Mouse (Mus musculus) MEL (cell line): ENCODE measurements at regions not wholly inside any gene's neighbourhood (a gene's known extent, or its start where the extent isn't known, plus 50 kb on each side); places are given as distances from the start of the nearest gene placed in this dataset.

Experiments
- DNase-seq: peaks from one replicate; pipeline ENCODE4 v3.0.0; 2011; ENCODE audit warnings: low read depth, low spot score
- H3K27ac ChIP-seq: 2 replicates; pipeline ENCODE4 v1.5.1; 2012; ENCODE audit warnings: low read depth, mild to moderate bottlenecking, control low read depth, low read length, moderate library complexity; ENCODE audit not compliant: control insufficient read depth
- H3K27me3 ChIP-seq, 2 experiments: fragments of 150-350 bp in 1 of 2; sonication (generic) in 1 of 2; 2 replicates each; pipeline ENCODE4 v1.6.1; 2012; ENCODE audit warnings: low read length in 2 of 2, mild to moderate bottlenecking in 2 of 2, improper control_type of control experiment in 1 of 2, moderate library complexity in 1 of 2; ENCODE audit not compliant: insufficient read depth in 2 of 2, control insufficient read depth in 1 of 2
- H3K36me3 ChIP-seq, 2 experiments: 2 replicates each; pipeline ENCODE4 v1.6.1; 2012 to 2014; ENCODE audit warnings: low read length in 2 of 2, improper control_type of control experiment in 1 of 2, inconsistent platforms in 1 of 2, mild to moderate bottlenecking in 1 of 2; ENCODE audit not compliant: insufficient read depth in 2 of 2, control insufficient read depth in 1 of 2
- H3K4me1 ChIP-seq, 2 experiments: fragments of 150-350 bp in 1 of 2; sonication (generic) in 1 of 2; 2 replicates each; pipeline ENCODE4 v1.6.1; 2012; ENCODE audit warnings: low read length in 2 of 2, improper control_type of control experiment in 1 of 2, mild to moderate bottlenecking in 1 of 2; ENCODE audit not compliant: insufficient read depth in 2 of 2, control insufficient read depth in 1 of 2
- H3K4me3 ChIP-seq, 2 experiments: fragments of 150-350 bp in 1 of 2; sonication (generic) in 1 of 2; 2 replicates each; pipeline ENCODE4 v1.5.1; 2012; ENCODE audit warnings: low read depth in 2 of 2, low read length in 2 of 2, mild to moderate bottlenecking in 2 of 2, moderate library complexity in 2 of 2, control low read depth in 1 of 2, improper control_type of control experiment in 1 of 2; ENCODE audit not compliant: control insufficient read depth in 1 of 2, insufficient read depth in 1 of 2
- H3K79me2 ChIP-seq: 2 replicates; pipeline ENCODE4 v1.6.1; 2012; ENCODE audit warnings: mild to moderate bottlenecking, low read length, moderate library complexity; ENCODE audit not compliant: control insufficient read depth, poor library complexity, insufficient read depth
- H3K9ac ChIP-seq: 2 replicates; pipeline ENCODE4 v1.6.1; 2012; ENCODE audit warnings: low read depth, mild to moderate bottlenecking, control low read depth, low read length, moderate library complexity; ENCODE audit not compliant: control insufficient read depth, poor library complexity, severe bottlenecking
- H3K9me3 ChIP-seq: fragments of 150-350 bp; sonication (generic); replicated peaks from 2 replicates; pipeline ENCODE4 v1.6.1; 2012; ENCODE audit warnings: mild to moderate bottlenecking, low read length, improper control_type of control experiment, moderate library complexity; ENCODE audit not compliant: insufficient read depth
- BHLHE40 ChIP-seq: IDR thresholded peaks from 2 replicates; pipeline ENCODE4 v1.6.1; 2012; ENCODE audit warnings: low read depth, mild to moderate bottlenecking, inconsistent platforms, low read length, improper control_type of control experiment, borderline replicate concordance
- CHD2 ChIP-seq: IDR thresholded peaks from 2 replicates; pipeline ENCODE4 v1.6.1; 2011; ENCODE audit warnings: low read length, improper control_type of control experiment
- CTCF ChIP-seq, 3 experiments: IDR thresholded peaks in 2 of 3; conservative IDR thresholded peaks in 1 of 3; 2 replicates each; pipeline ENCODE4 v1.5.1; 2011 to 2012; ENCODE audit warnings: low read length in 3 of 3, low read depth in 2 of 3, mild to moderate bottlenecking in 2 of 3, improper control_type of control experiment in 1 of 3, inconsistent platforms in 1 of 3, mixed read lengths in 1 of 3, moderate library complexity in 1 of 3; ENCODE audit not compliant: control insufficient read depth in 1 of 3, insufficient read depth in 1 of 3, poor library complexity in 1 of 3, severe bottlenecking in 1 of 3
- ELF1 ChIP-seq: IDR thresholded peaks from 2 replicates; pipeline ENCODE4 v1.6.1; 2014; ENCODE audit warnings: low read depth, mild to moderate bottlenecking, inconsistent platforms, low read length, improper control_type of control experiment, moderate library complexity
- EP300 ChIP-seq, 2 experiments: IDR thresholded peaks; 2 replicates each; pipeline ENCODE4 v1.6.1; 2011; ENCODE audit warnings: improper control_type of control experiment in 2 of 2, low read length in 2 of 2, low read depth in 1 of 2, mild to moderate bottlenecking in 1 of 2
- ETS1 ChIP-seq: IDR thresholded peaks from 2 replicates; pipeline ENCODE4 v1.6.1; 2012; ENCODE audit warnings: low read depth, mild to moderate bottlenecking, inconsistent platforms, low read length, improper control_type of control experiment, moderate library complexity
- GABPA ChIP-seq: IDR thresholded peaks from 2 replicates; pipeline ENCODE4 v1.6.1; 2012; ENCODE audit warnings: low read depth, mild to moderate bottlenecking, inconsistent platforms, low read length, improper control_type of control experiment, moderate library complexity
- GATA1 ChIP-seq: IDR thresholded peaks from 2 replicates; pipeline ENCODE4 v1.6.1; 2011; ENCODE audit warnings: low read depth, low read length, improper control_type of control experiment
- HCFC1 ChIP-seq: IDR thresholded peaks from 2 replicates; pipeline ENCODE4 v1.6.1; 2012; ENCODE audit warnings: low read depth, mild to moderate bottlenecking, inconsistent platforms, low read length, improper control_type of control experiment, moderate library complexity
- MAFK ChIP-seq: IDR thresholded peaks from 2 replicates; pipeline ENCODE4 v1.6.1; 2011; ENCODE audit warnings: low read depth, mild to moderate bottlenecking, low read length, improper control_type of control experiment, borderline replicate concordance
- MAX ChIP-seq: IDR thresholded peaks from 2 replicates; pipeline ENCODE4 v1.6.1; 2011; ENCODE audit warnings: low read length, improper control_type of control experiment
- MAZ ChIP-seq: IDR thresholded peaks from 2 replicates; pipeline ENCODE4 v1.6.1; 2012; ENCODE audit warnings: low read depth, mild to moderate bottlenecking, inconsistent platforms, low read length, improper control_type of control experiment
- MYC ChIP-seq: IDR thresholded peaks from 2 replicates; pipeline ENCODE4 v1.6.1; 2011; ENCODE audit warnings: low read depth, mild to moderate bottlenecking, low read length, improper control_type of control experiment, moderate library complexity
- NELFE ChIP-seq: IDR thresholded peaks from 2 replicates; pipeline ENCODE4 v1.6.1; 2011; ENCODE audit warnings: low read depth, low read length, improper control_type of control experiment
- NRF1 ChIP-seq: IDR thresholded peaks from 2 replicates; pipeline ENCODE4 v1.6.1; 2014; ENCODE audit warnings: low read depth, mild to moderate bottlenecking, inconsistent platforms, low read length, improper control_type of control experiment, moderate library complexity; ENCODE audit not compliant: poor library complexity, insufficient read depth, severe bottlenecking
- POLR2A ChIP-seq, 2 experiments: IDR thresholded peaks; 2 replicates each; pipeline ENCODE4 v1.6.1; 2011 to 2012; ENCODE audit warnings: low read length in 2 of 2, mild to moderate bottlenecking in 2 of 2, control low read depth in 1 of 2, improper control_type of control experiment in 1 of 2, low read depth in 1 of 2, moderate library complexity in 1 of 2; ENCODE audit not compliant: control insufficient read depth in 1 of 2, insufficient read depth in 1 of 2, poor library complexity in 1 of 2
- POLR2AphosphoS5 ChIP-seq: IDR thresholded peaks from 2 replicates; pipeline ENCODE4 v1.6.1; 2012; ENCODE audit warnings: low read depth, borderline replicate concordance, mild to moderate bottlenecking, inconsistent platforms, low read length, moderate library complexity, mixed read lengths
- TBP ChIP-seq: IDR thresholded peaks from 2 replicates; pipeline ENCODE4 v1.8.0; 2011; ENCODE audit warnings: low read depth, low read length, improper control_type of control experiment
- TCF12 ChIP-seq: IDR thresholded peaks from 2 replicates; pipeline ENCODE4 v1.6.1; 2014; ENCODE audit warnings: low read depth, mild to moderate bottlenecking, inconsistent platforms, low read length, improper control_type of control experiment, moderate library complexity
- UBTF ChIP-seq: IDR thresholded peaks from 2 replicates; pipeline ENCODE4 v1.6.1; 2012; ENCODE audit warnings: low read depth, mild to moderate bottlenecking, inconsistent platforms, low read length, improper control_type of control experiment, moderate library complexity, borderline replicate concordance; ENCODE audit not compliant: insufficient read depth
- USF1 ChIP-seq: IDR thresholded peaks from 2 replicates; pipeline ENCODE4 v1.6.1; 2014; ENCODE audit warnings: low read depth, mild to moderate bottlenecking, inconsistent platforms, low read length, improper control_type of control experiment, moderate library complexity
- ZKSCAN1 ChIP-seq: IDR thresholded peaks from 2 replicates; pipeline ENCODE4 v1.6.1; 2012; ENCODE audit warnings: low read depth, mild to moderate bottlenecking, inconsistent platforms, low read length, improper control_type of control experiment, moderate library complexity
- ZMIZ1 ChIP-seq: IDR thresholded peaks from 2 replicates; pipeline ENCODE4 v1.6.1; 2012; ENCODE audit warnings: low read depth, mild to moderate bottlenecking, inconsistent platforms, low read length, improper control_type of control experiment, moderate library complexity
- ZNF384 ChIP-seq: IDR thresholded peaks from 2 replicates; pipeline ENCODE4 v1.6.1; 2012; ENCODE audit warnings: low read depth, mild to moderate bottlenecking, inconsistent platforms, low read length, improper control_type of control experiment

- no peak overlapping the region for H3K4me3 ChIP-seq
- H3K4me1 ChIP-seq: no peaks in the 10 kb centered on the region
- no peak overlapping the region for H3K27ac ChIP-seq
- H3K27me3 ChIP-seq: no peaks in the 10 kb centered on the region
- TF ChIP-seq UBTF: no peak
- TF ChIP-seq MAX: no peak
- TF ChIP-seq POLR2A (IDR thresholded peaks at IDR 0.05; ENCODE audit: control insufficient read depth in 1 of 2, insufficient read depth in 1 of 2, low read depth in 1 of 2, low read length in 2 of 2, poor library complexity in 1 of 2): no peak
- TF ChIP-seq CTCF (IDR thresholded peaks at IDR 0.05 in 2 of 3, conservative IDR thresholded peaks at IDR 0.05 in 1 of 3; ENCODE audit: control insufficient read depth in 1 of 3, insufficient read depth in 1 of 3, low read depth in 2 of 3, low read length in 3 of 3, poor library complexity in 1 of 3, severe bottlenecking in 1 of 3): no peak
- no peak for TF ChIP-seq MYC
- no peak for TF ChIP-seq GABPA
- no peaks in the 10 kb centered on the region for H3K79me2 ChIP-seq
- H3K9me3 ChIP-seq: no peaks in the 10 kb centered on the region
- DNase-seq: no peak
- H3K9ac ChIP-seq: no peak overlapping the region
- no peaks in the 10 kb centered on the region for H3K36me3 ChIP-seq
These were observed 274.3 kb upstream of the Acvr2a start for GRCm38 (mm10) chr2:48539465-48540055.

GRCm38 (mm10) chr2:48544377-48544776, 269.5 kb upstream of the Acvr2a start:
- H3K4me3 ChIP-seq: no peak overlapping the region

GRCm38 (mm10) chr2:48545072-48545471, 268.8 kb upstream of the Acvr2a start:
- DNase-seq: no peak
- Histone ChIP-seq H3K27ac (no peak overlapping the region), H3K79me2 (no peaks in the 10 kb centered on the region), H3K4me1 (no peaks in the 10 kb centered on the region), H3K27me3 (peaks cover 0 to 1% of the 10 kb centered on the region in 2 experiments; a peak in 1 of 4 replicates), H3K36me3 (no peaks in the 10 kb centered on the region), H3K9me3 (no peaks in the 10 kb centered on the region), H3K9ac (no peak overlapping the region), H3K4me3 (no peak overlapping the region)
- TF ChIP-seq ELF1 (no peak), MAX (no peak), HCFC1 (no peak), ZMIZ1 (no peak), CTCF (IDR thresholded peaks at IDR 0.05 in 2 of 3, conservative IDR thresholded peaks at IDR 0.05 in 1 of 3; ENCODE audit: control insufficient read depth in 1 of 3, insufficient read depth in 1 of 3, low read depth in 2 of 3, low read length in 3 of 3, poor library complexity in 1 of 3, severe bottlenecking in 1 of 3) (no peak), MAFK (no peak), CHD2 (no peak), GATA1 (no peak), POLR2AphosphoS5 (no peak), EP300 (IDR thresholded peaks at IDR 0.05; ENCODE audit: low read depth in 1 of 2, low read length in 2 of 2) (no peak), ZNF384 (no peak), NELFE (no peak), NRF1 (no peak), ZKSCAN1 (no peak)

More at GRCm38 (mm10) chr2:48544377-48544776, 269.5 kb upstream of the Acvr2a start:
- no peak overlapping the region for H3K9ac ChIP-seq
- no peaks in the 10 kb centered on the region for H3K27me3 ChIP-seq
- no peaks in the 10 kb centered on the region for H3K79me2 ChIP-seq
- H3K9me3 ChIP-seq: no peaks in the 10 kb centered on the region
- H3K36me3 ChIP-seq: no peaks in the 10 kb centered on the region
- H3K4me1 ChIP-seq: no peaks in the 10 kb centered on the region
- TF ChIP-seq ELF1 (no peak), TBP (no peak), ETS1 (no peak), MAFK (no peak), BHLHE40 (no peak), POLR2A (IDR thresholded peaks at IDR 0.05; ENCODE audit: control insufficient read depth in 1 of 2, insufficient read depth in 1 of 2, low read depth in 1 of 2, low read length in 2 of 2, poor library complexity in 1 of 2) (no peak), MAZ (no peak), NRF1 (no peak), TCF12 (no peak), MAX (no peak), ZNF384 (no peak), USF1 (no peak)
- TF ChIP-seq, all 39 proteins: peak for 0
- DNase-seq: no peak
- no peak overlapping the region for H3K27ac ChIP-seq
